Mouse (Mus musculus): ENCODE measurements around the gene Olfr1417.
"Not testable (repeated sequence)": the region's sequence is repeated elsewhere in the genome, so short reads cannot be mapped to it uniquely, and the experiment has no call there.

Olfr1417 gene

GRCm38 (mm10) chr19:11839119-11839518, at the start of gene Olfr1417:
Olfr1417 (minus strand) TSS chr19:11839219.
- no peak for DNase-seq

GRCm38 (mm10) chr19:11886265-11886664, 47.2 kb upstream of the Olfr1417 start, which contains the start of gene Olfr1420:
Olfr1420 (plus strand) TSS chr19:11886565.
- no peak for DNase-seq

GRCm38 (mm10) chr19:11878404-11878803, 39.4 kb upstream of the Olfr1417 start:
- not testable (repeated sequence) for DNase-seq

- DNase-seq = no peak
Measured at GRCm38 (mm10) chr19:11875006-11875405, 36.0 kb upstream of the Olfr1417 start, which contains the start of gene Olfr1419. Olfr1419 (minus strand) TSS chr19:11875106.

- DNase-seq = no peak
Measured at GRCm38 (mm10) chr19:11867837-11868236, 28.8 kb upstream of the Olfr1417 start.

GRCm38 (mm10) chr19:11860966-11861365, 21.9 kb upstream of the Olfr1417 start, which contains the start of gene Olfr1418:
Olfr1418 (minus strand) TSS chr19:11861066.
- DNase-seq = no peak

- no peak for DNase-seq
Measured at GRCm38 (mm10) chr19:11856506-11856905, 17.5 kb upstream of the Olfr1417 start.

GRCm38 (mm10) chr19:11854821-11855220, 15.8 kb upstream of the Olfr1417 start:
- no peak for DNase-seq

GRCm38 (mm10) chr19:11852652-11853051, 13.6 kb upstream of the Olfr1417 start:
- no peak for DNase-seq

GRCm38 (mm10) chr19:11846333-11846732, 7.3 kb upstream of the Olfr1417 start:
- DNase-seq = peak; percentile 5

GRCm38 (mm10) chr19:11823346-11824065, 15.5 kb downstream of the Olfr1417 start:
- no peak for DNase-seq

GRCm38 (mm10) chr19:11820211-11820610, 18.8 kb downstream of the Olfr1417 start:
- DNase-seq = peak; percentile 25

GRCm38 (mm10) chr19:11819800-11820199, 19.2 kb downstream of the Olfr1417 start:
- peak; percentile 70 for DNase-seq

- DNase-seq = no peak
Measured at GRCm38 (mm10) chr19:11819143-11819700, 19.8 kb downstream of the Olfr1417 start, which contains the start of gene Stx3. Stx3 (minus strand) TSS chr19:11819403.

- peak; percentile 81 for DNase-seq
Measured at GRCm38 (mm10) chr19:11818199-11819142, 20.5 kb downstream of the Olfr1417 start.

- no peak for DNase-seq
Measured at GRCm38 (mm10) chr19:11817586-11817985, 21.4 kb downstream of the Olfr1417 start.

- no peak for DNase-seq
Measured at GRCm38 (mm10) chr19:11816706-11817105, 22.3 kb downstream of the Olfr1417 start.

- no peak for DNase-seq
Measured at GRCm38 (mm10) chr19:11814742-11815333, 24.2 kb downstream of the Olfr1417 start.

GRCm38 (mm10) chr19:11813649-11814048, 25.4 kb downstream of the Olfr1417 start:
- DNase-seq = no peak

GRCm38 (mm10) chr19:11813136-11813535, 25.9 kb downstream of the Olfr1417 start:
- DNase-seq = no peak

GRCm38 (mm10) chr19:11811688-11812365, 27.2 kb downstream of the Olfr1417 start:
- no peak for DNase-seq

- no peak for DNase-seq
Measured at GRCm38 (mm10) chr19:11810856-11811255, 28.2 kb downstream of the Olfr1417 start.

All from cerebellum, adult 9-11 months (tissue).